In the genomic region with DNA sequence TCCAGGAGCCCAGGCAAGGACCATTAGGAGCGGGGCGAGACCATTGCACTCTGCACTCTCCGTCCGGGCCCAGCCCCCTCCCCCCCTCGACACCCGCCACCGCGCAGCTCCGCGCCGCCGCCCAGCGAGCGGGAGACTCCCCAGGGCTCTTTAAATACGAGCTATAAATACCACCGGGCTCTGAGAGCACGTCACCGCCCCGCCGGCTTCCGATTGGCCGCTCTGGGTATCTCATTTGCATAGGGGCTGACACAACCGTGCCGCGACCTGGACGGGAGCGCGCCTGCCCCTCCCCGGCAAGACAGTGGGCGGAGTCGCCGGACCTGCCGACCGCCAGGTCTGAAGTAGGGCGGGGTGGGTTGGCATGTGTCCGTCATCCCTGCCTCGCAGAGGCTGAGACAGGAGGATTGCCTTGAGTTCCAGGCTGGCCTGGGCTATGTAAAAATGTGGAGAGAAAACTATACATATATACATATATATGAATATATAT, we compare ENCODE assay signal across 8 mouse cellular contexts.
DNase-seq lines count a peak whose midpoint lies in the region; ATAC-seq and TF ChIP-seq lines count a peak whose summit lies in the region.

No protein-coding gene starts in this region.

- 0 out of 2 replicates have a peak, but pooled peaks cover 2% of the 10 kb centered on the region for H3K9me3 ChIP-seq in G1E (replicated peaks)
- H3K9me3 ChIP-seq in forebrain, postnatal 0 days (ENCODE audit: low read length): no peaks in the 10 kb centered on the region
- no peaks in the 10 kb centered on the region for H3K9me3 ChIP-seq in lung, embryonic 16.5 days (ENCODE audit: control insufficient read depth, low read length)

- TF ChIP-seq CTCF in G1E (IDR thresholded peaks at IDR 0.05; ENCODE audit: low read depth, low read length): no peak
- TF ChIP-seq CTCF in forebrain, postnatal 0 days (IDR thresholded peaks at IDR 0.05; ENCODE audit: low read depth): no peak

- H3K9ac ChIP-seq in forebrain, postnatal 0 days: peak overlapping the region; percentile 55
- H3K9ac ChIP-seq in lung, embryonic 16.5 days (ENCODE audit: low read length): peak overlapping the region; percentile 60

- H3K4me3 ChIP-seq in G1E (ENCODE audit: low read depth, low read length): peak overlapping the region; percentile 66; the same call in 1 of the 2 replicates
- H3K4me3 ChIP-seq in forebrain, postnatal 0 days (ENCODE audit: low read depth, low read length): peak overlapping the region; percentile 59
- peak overlapping the region; percentile 46 for H3K4me3 ChIP-seq in lung, embryonic 16.5 days (ENCODE audit: low read length)

- H3K27me3 ChIP-seq in G1E (ENCODE audit: insufficient read depth, low read length): peaks cover 5% of the 10 kb centered on the region; the same call in 1 of the 2 replicates
- no peaks in the 10 kb centered on the region for H3K27me3 ChIP-seq in forebrain, postnatal 0 days (ENCODE audit: insufficient read depth, low read length)
- H3K27me3 ChIP-seq in lung, embryonic 16.5 days (ENCODE audit: control insufficient read depth, insufficient read depth, low read depth, low read length): no peaks in the 10 kb centered on the region

- peak overlapping the region; percentile 83 for H3K4me2 ChIP-seq in forebrain, postnatal 0 days (ENCODE audit: low read depth)
- peak overlapping the region; percentile 95 for H3K4me2 ChIP-seq in lung, embryonic 16.5 days (ENCODE audit: low read depth, low read length)

- H3K4me1 ChIP-seq in G1E (ENCODE audit: insufficient read depth, low read depth, low read length): peaks cover 20% of the 10 kb centered on the region
- no peaks in the 10 kb centered on the region; the same call in 1 of the 2 replicates for H3K4me1 ChIP-seq in forebrain, postnatal 0 days (ENCODE audit: insufficient read depth)
- peaks cover 11% of the 10 kb centered on the region for H3K4me1 ChIP-seq in lung, embryonic 16.5 days (replicated peaks; ENCODE audit: control insufficient read depth, insufficient read depth, low read length)

- WGBS in forebrain, postnatal 0 days: 2% methylated on average over 37 of the region's 37 CpGs
- WGBS in lung, embryonic 16.5 days: 0% methylated on average over 30 of the region's 37 CpGs

- peak overlapping the region; percentile 86 for H3K27ac ChIP-seq in forebrain, postnatal 0 days (ENCODE audit: low read depth, low read length)
- H3K27ac ChIP-seq in lung, embryonic 16.5 days (ENCODE audit: low read length): peak overlapping the region; percentile 85

- DNase-seq in G1E (ENCODE audit: low spot score): peak; percentile 97
- peak; percentile 95 to 98 for DNase-seq in cerebellum, adult 18-20 months
- DNase-seq in forebrain, postnatal 0 days: peak; percentile 95
- DNase-seq in heart, postnatal 4 days: peak; percentile 96
- peak; percentile 90 for DNase-seq in layer of hippocampus, adult 9-10 months (ENCODE audit: low spot score)
- DNase-seq in ovary, postnatal 10 days (ENCODE audit: low spot score): peak; percentile 79
- peak; percentile 95 to 96 for DNase-seq in thymus, postnatal 10 days (ENCODE audit: low spot score in 2 of 2)

- peak; percentile 93 for ATAC-seq in G1E (ENCODE audit: extremely low read depth, insufficient number of reproducible peaks, low FRiP score, poor library complexity, severe bottlenecking)
- ATAC-seq in forebrain, postnatal 0 days: peak; percentile 94
- peak; percentile 97 for ATAC-seq in lung, embryonic 16.5 days (ENCODE audit: low read depth)

- H3K36me3 ChIP-seq in G1E (replicated peaks): no peaks in the 10 kb centered on the region
- no peaks in the 10 kb centered on the region for H3K36me3 ChIP-seq in forebrain, postnatal 0 days (ENCODE audit: insufficient read depth)
- no peaks in the 10 kb centered on the region for H3K36me3 ChIP-seq in lung, embryonic 16.5 days (ENCODE audit: control insufficient read depth, insufficient read depth, low read length)

Comparison
In these comparisons a context has a peak if more than half of its experiments do, and no peak if none do; other contexts are left out.
1. Peak in every context shown above with its lines: DNase-seq, ATAC-seq, H3K4me3 ChIP-seq and H3K27ac ChIP-seq.